Mouse (Mus musculus) G1E-ER4 (cell line): ENCODE measurements around the gene Lrrn2. TPM values are rescaled to one million over a fixed set of nuclear protein-coding genes. Genes with fewer than 3 reads are reported as not detected.

Experiments
- GATA1 ChIP-seq: IDR thresholded peaks from one replicate; pipeline ENCODE4 v1.8.0; 2012; ENCODE audit warnings: low read length, inconsistent platforms
- polyA plus RNA-seq: library from polyadenylated mRNA; stranded (reverse); fragments of >175 nt; gene quantifications from 2 replicates; pipeline ENCODE4 v1.2.3, GENCODE M21; 2012

Gene Lrrn2
- polyA plus RNA-seq, 1 experiment: not detected

- TF ChIP-seq GATA1: no peak
Measured at GRCm38 (mm10) chr1:132938975-132939374, 58.9 kb downstream of the Lrrn2 start.

GRCm38 (mm10) chr1:132945826-132946225, 65.8 kb downstream of the Lrrn2 start:
- no peak for TF ChIP-seq GATA1

- TF ChIP-seq GATA1: no peak
Measured at GRCm38 (mm10) chr1:132947811-132948210, 67.7 kb downstream of the Lrrn2 start.

DNA sequence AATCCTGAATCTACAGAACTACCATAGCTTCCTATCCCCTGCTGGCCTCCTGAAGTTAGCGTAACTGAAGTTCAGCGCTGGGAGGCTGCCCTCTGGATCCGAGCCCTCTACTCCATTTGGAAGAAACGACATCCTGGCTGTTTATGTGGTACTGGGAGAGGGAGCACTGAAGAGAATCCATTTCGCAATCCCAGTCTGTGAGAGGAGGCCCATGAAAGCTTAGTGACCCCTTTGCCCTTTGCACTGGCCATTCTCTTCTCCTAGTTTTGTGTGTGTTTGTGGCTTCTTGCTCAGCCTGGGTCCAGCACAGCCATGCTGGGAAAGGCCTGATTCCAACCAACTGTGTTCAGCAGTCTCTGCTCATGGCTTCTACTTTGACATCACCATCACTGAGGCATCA, 76.7 kb downstream of the Lrrn2 start:
- TF ChIP-seq GATA1: no peak

- TF ChIP-seq GATA1: no peak
Measured at GRCm38 (mm10) chr1:132961751-132962150, 81.7 kb downstream of the Lrrn2 start.

DNA sequence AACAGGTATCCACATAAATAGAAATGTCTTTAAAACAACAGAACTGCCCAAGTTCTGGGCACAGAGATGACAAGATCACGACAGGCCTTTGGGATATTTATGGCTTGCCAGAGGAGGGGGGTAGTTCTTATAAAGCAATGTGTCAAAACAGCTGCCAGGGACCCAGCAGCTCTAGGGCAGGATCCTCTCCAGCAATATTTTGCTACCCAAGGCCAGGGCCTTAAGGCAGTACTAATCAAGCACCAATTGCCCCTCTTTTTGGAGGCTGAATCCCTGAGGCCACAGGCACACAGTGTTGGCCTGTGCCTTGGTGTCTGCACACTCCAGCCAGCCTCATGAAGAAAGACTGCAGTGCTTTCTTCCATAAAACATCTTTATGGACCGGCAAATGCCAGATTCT, 84.0 kb downstream of the Lrrn2 start:
- TF ChIP-seq GATA1: no peak

- no peak for TF ChIP-seq GATA1
Measured at GRCm38 (mm10) chr1:132964691-132965090, 84.6 kb downstream of the Lrrn2 start.

DNA sequence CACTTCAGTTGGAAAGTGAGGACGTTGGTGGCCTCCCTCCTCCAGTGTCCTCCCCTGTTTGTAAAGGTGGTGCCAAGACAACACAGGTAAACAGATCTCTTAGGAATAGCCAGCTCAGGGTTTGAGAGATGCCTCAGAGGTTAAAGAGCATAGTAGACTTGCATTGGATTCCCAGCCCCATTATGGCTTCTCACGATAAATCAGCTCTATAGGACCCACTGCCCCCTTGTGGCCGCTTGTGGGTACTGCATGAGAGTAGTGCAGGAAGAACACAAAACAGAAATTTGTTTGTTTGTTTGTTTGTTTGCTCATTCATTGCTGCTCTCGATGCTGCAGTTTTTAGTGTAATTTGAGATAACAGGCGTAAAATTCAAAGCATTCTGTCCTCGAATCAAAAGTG, 88.6 kb downstream of the Lrrn2 start:
- no peak for TF ChIP-seq GATA1

DNA sequence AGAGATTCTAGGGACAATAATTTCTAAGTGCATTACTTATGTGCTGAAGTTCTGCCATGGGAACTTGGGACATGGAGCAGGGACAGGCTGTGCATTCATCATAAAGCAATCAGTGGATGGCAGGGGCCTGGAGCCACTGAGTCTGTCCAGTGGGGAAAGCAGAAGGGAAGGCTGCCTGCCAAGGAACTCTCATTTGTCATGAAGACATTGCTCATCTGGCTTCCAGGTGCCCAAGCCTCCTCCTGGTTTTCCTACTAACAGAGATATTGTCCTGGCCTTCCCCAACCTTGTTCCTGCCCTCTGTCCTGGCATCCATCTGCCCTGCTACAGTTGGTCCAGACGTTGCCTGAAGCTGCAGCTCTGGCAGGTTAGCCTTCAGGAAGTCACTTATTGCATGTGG, 97.3 kb downstream of the Lrrn2 start:
- TF ChIP-seq GATA1: no peak

DNA sequence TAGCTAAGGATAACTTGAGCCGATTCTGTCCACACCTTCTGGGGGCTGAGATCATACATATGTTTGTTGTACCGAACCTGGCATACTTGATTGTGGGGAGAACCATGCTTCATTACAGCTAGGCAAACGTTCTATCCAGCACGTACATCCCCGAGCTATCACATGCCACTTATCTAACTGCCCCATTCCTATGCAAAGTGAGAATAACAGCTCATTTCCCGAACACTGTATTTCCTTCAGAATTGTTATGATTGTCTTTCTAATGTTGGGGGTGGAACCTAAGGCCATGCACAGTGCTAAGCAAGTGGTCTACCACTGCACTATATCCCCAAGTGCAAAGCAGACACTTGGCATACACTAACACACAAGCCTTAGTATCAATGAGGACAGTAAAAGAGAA, 101.2 kb downstream of the Lrrn2 start:
- no peak for TF ChIP-seq GATA1

GRCm38 (mm10) chr1:132982728-132983127, 102.7 kb downstream of the Lrrn2 start:
- TF ChIP-seq GATA1: no peak

Other genes starting within 250 kb of the Lrrn2 start
- not detected in 2 replicates for gene Nfasc, start 138.5 kb upstream of the Lrrn2 start, polyA plus RNA-seq
- 118 and 156 TPM in 2 replicates for gene Mdm4, start 150.3 kb downstream of the Lrrn2 start, polyA plus RNA-seq
- not detected in 2 replicates for gene Pik3c2b, start 165.4 kb downstream of the Lrrn2 start, polyA plus RNA-seq